Mouse (Mus musculus) hindbrain, embryonic 13.5 days (tissue): ENCODE data around the gene Sirt3. TPM values are rescaled to one million over a fixed set of nuclear protein-coding genes. Genes with fewer than 3 reads are reported as not detected.
A peak's percentile ranks its signal among the peaks of the same experiment; 100 is the strongest.

Experiments used
- ATAC-seq: fragments of 200-750 bp; cut with Nextera tagmentation; 2 replicates; pipeline ENCODE4 v1.8.0; 2017; ENCODE audit warnings: moderate TSS enrichment; ENCODE audit not compliant: low FRiP score
- H3K27ac ChIP-seq: fragments of 300-500 bp; sonication (generic); 2 replicates; pipeline ENCODE4 v1.5.1; 2015; ENCODE audit warnings: inconsistent platforms, mild to moderate bottlenecking, moderate library complexity
- H3K27me3 ChIP-seq: fragments of 300-500 bp; sonication (generic); 2 replicates; pipeline ENCODE4 v1.6.1; 2015; ENCODE audit warnings: mild to moderate bottlenecking, inconsistent platforms
- H3K36me3 ChIP-seq: fragments of 300-500 bp; sonication (generic); 2 replicates; pipeline ENCODE4 v1.6.1; 2015; ENCODE audit warnings: mild to moderate bottlenecking, inconsistent platforms
- H3K4me1 ChIP-seq: fragments of 300-500 bp; sonication (generic); replicated peaks from 2 replicates; pipeline ENCODE4 v1.6.1; 2015; ENCODE audit warnings: inconsistent platforms
- H3K4me2 ChIP-seq: fragments of 300-500 bp; sonication (generic); 2 replicates; pipeline ENCODE4 v1.6.1; 2015; ENCODE audit warnings: inconsistent platforms, mild to moderate bottlenecking, moderate library complexity
- H3K4me3 ChIP-seq: fragments of 300-500 bp; sonication (generic); 2 replicates; pipeline ENCODE4 v1.5.1; 2015; ENCODE audit warnings: mild to moderate bottlenecking, inconsistent platforms
- H3K9ac ChIP-seq: fragments of 300-500 bp; sonication (generic); 2 replicates; pipeline ENCODE4 v1.6.1; 2015; ENCODE audit warnings: mild to moderate bottlenecking, inconsistent platforms
- H3K9me3 ChIP-seq: fragments of 300-500 bp; sonication (generic); 2 replicates; pipeline ENCODE4 v1.6.1; 2016; ENCODE audit warnings: inconsistent platforms
- WGBS: fragments of 180-500 bp; shearing (Covaris S2); methylation state at CpG from one replicate; pipeline ENCODE4 v1.1.7; 2015; 5-methylcytosine and 5-hydroxymethylcytosine counted together
- polyA plus RNA-seq: library from polyadenylated mRNA; unstranded; fragments of >200 nt; fragmentation: Nextera tagmentation; extraction: Ambion mirVana; gene quantifications from 2 replicates; pipeline ENCODE4 v1.2.1, GENCODE M21; 2015

Gene Sirt3
- polyA plus RNA-seq, 1 experiment from 2014 or later: 45.3 TPM

GRCm38 (mm10) chr7:140843806-140844205 lies 38.3 kb downstream of the Sirt3 start:
- 0 out of 2 replicates have a peak, but pooled peaks cover 2% of the 10 kb centered on the region for H3K4me1 ChIP-seq
- no peaks in the 10 kb centered on the region for H3K36me3 ChIP-seq
- H3K4me3 ChIP-seq: no peak overlapping the region
- WGBS: 80% methylated on average over 7 of the region's 7 CpGs
- H3K27ac ChIP-seq: no peak overlapping the region
- H3K9ac ChIP-seq: no peak overlapping the region
- peaks cover 56% of the 10 kb centered on the region for H3K27me3 ChIP-seq
- no peak overlapping the region for H3K4me2 ChIP-seq
- no peak for ATAC-seq
- H3K9me3 ChIP-seq: no peaks in the 10 kb centered on the region

DNA sequence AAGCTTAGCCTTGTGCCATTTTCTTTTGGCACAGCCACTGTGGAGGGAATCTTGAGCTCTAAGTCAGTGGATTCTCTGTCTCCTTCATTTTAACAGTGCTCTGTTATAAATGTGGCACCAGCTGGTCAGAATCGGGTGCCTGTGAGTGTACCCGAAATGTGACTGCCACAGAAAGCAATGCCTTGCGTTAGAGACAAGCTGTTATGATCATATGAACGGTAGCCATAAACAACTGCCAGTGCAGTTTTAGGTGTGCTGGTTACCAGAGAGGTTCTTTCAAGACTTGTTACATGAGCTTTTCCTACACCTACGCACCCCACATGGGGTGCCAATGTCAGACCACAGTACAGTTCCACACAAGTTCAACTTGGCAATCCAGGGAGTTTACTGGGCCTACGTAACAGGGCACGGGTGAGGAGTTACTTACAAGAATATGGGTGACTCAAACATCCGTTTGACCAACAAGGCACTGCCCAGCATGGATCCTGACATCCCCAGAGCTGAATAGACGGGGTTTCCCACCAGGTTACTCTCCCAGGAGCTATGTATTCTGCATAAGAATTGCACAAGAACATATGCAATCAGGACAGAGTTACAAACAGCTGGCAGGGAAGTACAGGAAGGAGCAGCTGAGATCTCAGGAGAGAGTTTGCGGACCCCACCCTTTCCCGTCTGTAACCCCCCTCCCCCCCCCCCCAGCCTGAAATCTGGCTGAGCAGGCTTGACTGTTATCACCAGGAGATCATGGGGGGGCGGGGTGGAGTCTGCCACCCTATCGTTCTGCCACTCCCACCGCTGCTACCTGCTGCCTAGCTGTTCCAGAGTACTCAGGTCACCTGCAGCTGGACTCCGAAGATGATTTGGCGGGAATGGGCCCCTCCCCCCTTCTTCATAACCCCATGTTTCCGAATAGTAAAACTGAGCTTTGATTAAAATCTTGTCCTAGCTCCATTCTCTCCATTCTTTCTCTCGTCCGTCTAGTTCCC lies 41.1 kb downstream of the Sirt3 start:
- ATAC-seq: no peak
- Histone ChIP-seq H3K4me2 (no peak overlapping the region), H3K27me3 (peaks cover 46% of the 10 kb centered on the region), H3K36me3 (no peaks in the 10 kb centered on the region), H3K27ac (no peak overlapping the region), H3K4me3 (no peak overlapping the region), H3K9ac (no peak overlapping the region), H3K9me3 (no peaks in the 10 kb centered on the region), H3K4me1 (0 out of 2 replicates have a peak, but pooled peaks cover 2% of the 10 kb centered on the region)
- WGBS: 41% methylated on average over 19 of the region's 19 CpGs

DNA sequence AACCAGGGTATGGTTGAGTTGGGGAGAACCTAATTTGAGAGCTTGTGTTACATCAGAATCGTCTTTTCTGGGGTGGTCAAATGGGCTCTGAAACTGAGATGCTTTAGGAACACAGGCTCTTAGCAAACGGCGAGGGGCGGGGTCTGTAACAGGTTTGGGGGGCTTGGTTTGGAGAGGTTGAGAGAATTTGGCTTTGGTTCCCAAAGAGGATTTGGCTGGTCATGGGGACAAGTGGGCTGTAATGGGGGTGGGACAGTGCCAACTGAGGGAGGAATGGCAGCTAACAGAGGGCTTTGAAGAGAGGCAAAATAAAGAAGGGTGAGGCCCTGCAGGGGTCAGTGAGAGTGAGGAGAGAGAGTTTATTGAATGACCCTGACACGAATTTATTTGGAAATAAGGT lies 42.6 kb downstream of the Sirt3 start:
- Histone ChIP-seq H3K4me2 (no peak overlapping the region), H3K4me1 (no peaks in the 10 kb centered on the region), H3K27me3 (peaks cover 44% of the 10 kb centered on the region), H3K9ac (no peak overlapping the region), H3K36me3 (no peaks in the 10 kb centered on the region), H3K27ac (no peak overlapping the region), H3K4me3 (no peak overlapping the region), H3K9me3 (no peaks in the 10 kb centered on the region)
- ATAC-seq: no peak
- WGBS: 67% methylated on average over 5 of the region's 5 CpGs

DNA sequence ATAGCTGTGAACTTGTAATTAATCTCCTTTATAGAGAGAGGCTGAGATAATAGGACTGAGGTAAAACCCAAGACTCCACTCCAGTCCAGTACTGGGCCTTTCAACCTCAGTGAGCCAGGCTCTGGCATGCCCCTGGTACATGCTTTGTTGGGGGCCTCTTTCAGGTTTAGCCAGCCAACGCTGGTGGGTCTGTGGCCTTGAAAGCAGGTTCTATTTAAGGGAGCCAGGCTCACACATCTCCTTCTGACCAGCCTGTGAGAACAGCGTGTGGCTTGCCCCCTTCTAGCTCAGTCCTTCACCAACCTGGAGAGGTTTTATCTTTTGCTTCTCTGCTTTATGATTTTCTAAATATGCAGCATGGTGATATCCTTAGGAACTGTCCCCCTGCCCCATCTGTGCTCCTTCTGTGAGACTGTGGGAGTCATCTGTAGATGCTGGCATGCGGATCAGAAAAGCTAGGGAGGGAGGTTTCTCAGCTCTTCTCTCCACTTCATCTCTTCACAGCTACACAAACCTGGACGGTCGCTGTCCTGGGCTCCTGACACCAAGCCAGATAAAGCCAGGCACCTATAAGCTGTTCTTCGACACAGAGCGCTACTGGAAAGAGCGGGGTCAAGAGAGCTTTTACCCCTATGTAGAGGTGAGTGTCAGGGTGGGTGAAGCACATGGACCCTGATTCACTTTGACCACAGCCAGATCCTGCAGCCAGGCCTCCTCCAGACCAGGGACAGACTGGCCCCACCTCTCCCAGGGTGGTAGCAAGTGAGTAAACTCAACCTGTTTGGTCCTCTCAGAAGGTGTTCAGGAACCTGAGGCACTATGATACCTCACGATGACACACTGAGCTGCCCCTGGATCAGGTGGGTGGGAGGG lies 45.6 kb downstream of the Sirt3 start:
- Histone ChIP-seq H3K4me1 (no peaks in the 10 kb centered on the region), H3K27ac (no peak overlapping the region), H3K9ac (0 out of 2 replicates have a peak overlapping the region, but pooled peaks have one; percentile 25), H3K36me3 (no peaks in the 10 kb centered on the region), H3K4me2 (no peak overlapping the region), H3K9me3 (no peaks in the 10 kb centered on the region), H3K4me3 (no peak overlapping the region), H3K27me3 (peaks cover 25% of the 10 kb centered on the region)
- no peak for ATAC-seq
- 89% methylated on average over 9 of the region's 9 CpGs for WGBS

- no peak overlapping the region for H3K27ac ChIP-seq
Measured at GRCm38 (mm10) chr7:140835758-140836087, 46.4 kb downstream of the Sirt3 start.

GRCm38 (mm10) chr7:140834968-140835757 lies 46.9 kb downstream of the Sirt3 start, which contains the start of gene Urah:
Gene Urah, plus strand, starts transcription at chr7:140835018.
- H3K9me3 ChIP-seq: no peaks in the 10 kb centered on the region
- no peak within 1 kb of the TSS for H3K4me3 ChIP-seq
- H3K4me1 ChIP-seq: no peaks in the 10 kb centered on the region
- no peaks in the 10 kb centered on the region for H3K36me3 ChIP-seq
- ATAC-seq: no peak
- H3K9ac ChIP-seq: no peak within 1 kb of the TSS
- WGBS: 55% methylated on average over 20 of the region's 20 CpGs
- no peak within 1 kb of the TSS for H3K27ac ChIP-seq
- no peak within 1 kb of the TSS for H3K4me2 ChIP-seq
- H3K27me3 ChIP-seq: peaks cover 12% of the 10 kb centered on the region

More at GRCm38 (mm10) chr7:140835758-140836087, 46.4 kb downstream of the Sirt3 start:
- Histone ChIP-seq H3K4me1 (no peaks in the 10 kb centered on the region), H3K9me3 (no peaks in the 10 kb centered on the region), H3K4me3 (no peak overlapping the region), H3K4me2 (no peak overlapping the region), H3K36me3 (no peaks in the 10 kb centered on the region), H3K27me3 (peaks cover 18% of the 10 kb centered on the region), H3K9ac (no peak overlapping the region)
- ATAC-seq: no peak
- WGBS: 86% methylated on average over 2 of the region's 2 CpGs

DNA sequence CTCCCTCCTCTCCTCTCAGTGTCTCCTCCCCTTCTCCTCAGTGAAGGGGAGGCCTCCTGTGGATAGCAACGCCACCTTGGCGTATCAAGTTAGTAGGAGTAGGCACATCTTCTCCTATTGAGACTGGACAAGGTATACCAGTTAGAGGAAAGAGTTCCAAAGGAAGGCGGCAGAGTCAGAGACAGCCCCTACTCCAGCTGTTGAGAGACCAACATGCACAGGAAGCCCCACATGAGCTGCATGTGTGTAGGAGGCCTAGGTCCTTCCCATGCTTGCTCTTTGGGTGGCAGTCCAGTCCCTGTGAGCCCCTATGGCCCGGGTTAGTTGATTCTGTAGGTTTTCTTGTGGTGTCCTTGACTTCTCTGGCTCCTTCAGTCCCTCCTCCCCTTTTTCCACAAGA lies 48.8 kb downstream of the Sirt3 start:
- no peak overlapping the region for H3K4me2 ChIP-seq
- H3K4me1 ChIP-seq: no peaks in the 10 kb centered on the region
- H3K27ac ChIP-seq: no peak overlapping the region
- H3K27me3 ChIP-seq: peaks cover 5% of the 10 kb centered on the region; the same call in 1 of the 2 replicates
- H3K9me3 ChIP-seq: no peaks in the 10 kb centered on the region
- 84% methylated on average over 4 of the region's 4 CpGs for WGBS
- H3K36me3 ChIP-seq: no peaks in the 10 kb centered on the region
- H3K4me3 ChIP-seq: no peak overlapping the region
- no peak for ATAC-seq
- no peak overlapping the region for H3K9ac ChIP-seq

GRCm38 (mm10) chr7:140831447-140831846 lies 50.7 kb downstream of the Sirt3 start:
- WGBS: 65% methylated on average over 6 of the region's 6 CpGs
- no peak overlapping the region for H3K4me3 ChIP-seq

DNA sequence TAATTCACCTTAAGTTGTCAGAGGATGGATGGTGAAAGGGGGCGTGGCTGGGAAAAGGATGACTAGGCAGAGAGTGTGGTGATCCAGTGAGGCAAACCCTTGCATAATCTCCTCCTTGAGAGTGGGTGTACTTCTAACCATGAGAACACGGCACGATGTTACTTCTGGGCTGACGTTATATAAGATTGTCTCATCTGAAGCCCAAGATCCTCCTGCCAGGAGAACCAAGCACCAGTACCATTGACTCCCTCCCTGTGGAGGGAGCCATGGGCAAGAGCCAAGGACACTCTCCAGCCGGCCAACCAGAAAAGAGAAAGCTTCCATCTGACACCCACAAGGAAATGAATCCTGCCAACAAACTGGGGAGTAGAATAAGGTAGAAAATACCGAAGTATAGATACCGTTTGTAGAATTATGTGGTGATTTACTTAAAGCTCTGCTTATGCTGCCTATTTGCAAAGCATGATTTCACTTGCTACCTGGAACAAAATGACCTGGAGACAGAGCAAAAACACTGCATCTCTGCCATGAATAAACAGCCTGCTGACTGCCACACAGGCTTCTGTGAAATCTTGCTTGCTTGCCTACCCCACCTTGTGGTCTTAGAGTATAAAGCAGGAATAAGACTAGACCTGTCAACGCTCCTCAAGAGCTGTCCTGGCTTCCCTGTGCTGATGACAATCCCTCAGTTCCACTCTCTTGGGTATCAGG lies 53.8 kb downstream of the Sirt3 start:
- WGBS: 47% methylated on average over 8 of the region's 8 CpGs
- Histone ChIP-seq H3K4me2 (no peak overlapping the region), H3K9ac (peak overlapping the region; percentile 1; the same call in 1 of the 2 replicates), H3K4me3 (no peak overlapping the region), H3K9me3 (no peaks in the 10 kb centered on the region), H3K36me3 (no peaks in the 10 kb centered on the region), H3K4me1 (no peaks in the 10 kb centered on the region), H3K27ac (no peak overlapping the region), H3K27me3 (no peaks in the 10 kb centered on the region)
- no peak; the same call in 1 of the 2 replicates for ATAC-seq

More at GRCm38 (mm10) chr7:140831447-140831846, 50.7 kb downstream of the Sirt3 start:
- Histone ChIP-seq H3K9me3 (no peaks in the 10 kb centered on the region), H3K27ac (no peak overlapping the region), H3K36me3 (no peaks in the 10 kb centered on the region), H3K9ac (no peak overlapping the region), H3K27me3 (peaks cover 5% of the 10 kb centered on the region; the same call in 1 of the 2 replicates), H3K4me1 (no peaks in the 10 kb centered on the region), H3K4me2 (no peak overlapping the region)
- no peak for ATAC-seq

DNA sequence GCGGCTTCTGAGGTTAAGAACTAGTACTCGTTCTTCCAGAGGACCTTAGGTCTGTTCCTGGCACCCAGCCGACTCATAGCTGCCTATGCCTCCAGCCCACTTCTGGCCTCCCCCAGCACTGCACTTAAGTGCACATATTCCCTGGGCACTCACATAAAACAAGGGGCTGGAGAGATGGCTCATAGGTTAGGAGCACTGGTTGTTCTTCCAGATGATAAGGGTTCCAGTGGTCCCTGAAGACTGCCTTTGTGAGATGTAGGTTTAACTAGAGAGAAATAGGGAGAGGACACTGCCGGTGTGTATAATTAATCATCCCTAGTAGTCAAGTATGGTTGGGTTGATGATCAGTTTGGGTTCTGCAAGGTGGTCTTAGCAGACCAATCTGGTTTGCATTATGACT lies 59.4 kb downstream of the Sirt3 start:
- WGBS: 91% methylated on average over 4 of the region's 4 CpGs

More for the DNA sequence above, 59.4 kb downstream of the Sirt3 start:
- ATAC-seq: no peak
- H3K9ac ChIP-seq: no peak overlapping the region
- H3K4me2 ChIP-seq: no peak overlapping the region
- H3K4me1 ChIP-seq: peaks cover 16% of the 10 kb centered on the region
- H3K36me3 ChIP-seq: peaks cover 5% of the 10 kb centered on the region
- no peaks in the 10 kb centered on the region for H3K9me3 ChIP-seq
- 0 out of 2 replicates have a peak, but pooled peaks cover 2% of the 10 kb centered on the region for H3K27me3 ChIP-seq
- H3K4me3 ChIP-seq: no peak overlapping the region
- H3K27ac ChIP-seq: no peak overlapping the region
